Mouse (Mus musculus): ENCODE measurements at regions not wholly inside any gene's neighbourhood (a gene's known extent, or its start where the extent isn't known, plus 50 kb on each side); places are given as distances from the start of the nearest gene placed in this dataset.

DNA sequence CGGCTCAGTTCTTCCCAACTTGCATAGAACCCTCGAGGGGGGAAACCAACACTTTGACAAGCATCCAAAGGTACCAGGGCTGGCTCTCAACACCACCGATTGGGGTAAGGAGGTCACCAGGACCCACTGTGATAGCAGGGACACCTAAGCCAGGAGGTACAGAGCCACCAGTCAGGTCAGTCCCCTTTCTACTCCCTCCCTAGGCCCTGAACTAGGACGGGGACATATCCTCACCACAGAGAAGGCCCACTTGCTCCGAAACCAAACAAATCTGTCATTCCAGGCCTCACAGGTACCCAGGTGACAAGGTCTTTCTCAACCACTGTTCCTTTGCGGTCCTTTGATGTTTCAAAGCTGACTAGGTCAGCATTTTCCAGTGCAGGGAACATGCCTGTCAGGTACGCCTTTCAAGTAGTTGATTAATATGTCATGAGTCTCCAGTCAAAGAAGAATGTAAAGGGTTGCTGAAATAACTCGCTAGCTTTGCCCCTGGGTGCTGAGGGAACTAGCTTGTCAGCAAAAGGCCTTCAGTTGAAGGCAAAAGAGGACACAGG lies 95.4 kb downstream of the Zfp36l1 start:
- no peak for DNase-seq

DNA sequence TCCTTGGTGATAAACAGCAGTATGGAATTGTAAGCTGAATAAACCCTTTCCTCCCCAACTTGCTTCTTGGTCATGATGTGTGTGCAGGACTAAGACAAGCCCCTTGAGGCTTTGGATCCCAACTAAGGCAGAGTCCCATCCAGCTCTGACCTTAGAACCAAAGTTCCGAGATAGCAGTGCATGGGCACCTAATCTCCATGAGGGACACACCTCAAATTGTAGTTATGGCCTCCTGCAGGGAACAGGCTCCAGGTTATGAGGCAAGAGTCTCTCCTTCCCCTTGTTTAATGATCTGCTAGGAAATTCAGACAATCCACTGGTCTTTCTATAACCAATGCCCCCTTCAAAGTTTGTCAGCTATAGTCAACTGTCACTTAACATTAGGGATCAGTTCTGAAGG lies 96.9 kb downstream of the Zfp36l1 start:
- DNase-seq: no peak

DNA sequence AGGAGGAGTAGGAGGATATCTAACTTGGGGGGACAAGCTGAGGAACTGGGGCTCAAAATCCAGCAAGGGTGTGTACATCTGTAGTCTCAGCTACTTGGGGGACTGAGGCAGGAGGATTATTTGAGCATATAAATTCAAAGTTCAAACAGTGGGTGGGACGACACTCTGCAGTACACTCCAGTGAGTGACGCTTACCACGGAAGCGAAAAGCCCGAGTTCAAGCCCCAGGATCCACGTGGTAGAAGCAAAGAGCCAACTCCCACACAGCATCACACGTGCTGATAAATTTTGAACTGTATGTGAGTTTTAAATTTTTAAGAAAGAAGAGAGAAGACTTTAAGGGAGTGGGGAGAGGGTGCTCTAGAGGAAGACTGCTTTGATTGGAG lies 98.2 kb downstream of the Zfp36l1 start:
- no peak for DNase-seq

DNA sequence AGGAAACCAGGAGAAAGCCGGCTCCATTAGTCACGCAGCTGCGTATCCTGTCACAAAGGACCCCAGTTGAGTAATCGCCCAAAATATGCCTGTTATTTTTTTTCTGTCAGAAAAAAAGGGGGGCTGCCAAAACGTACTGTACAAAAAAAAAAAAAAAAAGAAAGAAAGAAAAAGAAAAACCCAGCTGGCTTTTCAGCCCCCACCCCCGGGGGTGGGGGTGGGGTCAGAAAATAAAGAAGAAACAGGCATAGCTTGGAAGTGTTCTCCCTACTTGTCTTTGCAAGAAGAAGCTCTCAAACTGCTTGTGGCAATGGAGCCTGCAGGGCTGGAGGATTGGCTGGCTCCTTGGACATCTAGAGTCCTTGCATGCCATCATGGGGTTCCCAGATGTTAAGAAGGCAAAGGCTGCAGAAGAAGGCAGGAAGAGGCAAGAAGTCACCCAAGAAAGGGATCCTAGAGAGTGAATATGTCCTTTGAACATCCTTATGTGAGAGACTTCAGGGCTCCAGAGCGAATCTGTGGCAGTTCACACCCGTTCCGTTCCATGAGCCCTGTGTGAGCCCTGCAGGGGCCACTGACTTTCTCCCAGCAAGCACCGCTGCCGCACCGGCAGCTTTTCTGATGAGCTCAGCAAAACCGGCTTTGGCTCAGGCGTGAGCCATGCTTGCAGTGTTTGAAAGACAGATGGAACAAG lies 98.8 kb downstream of the Zfp36l1 start:
- peak; percentile 64 for DNase-seq

DNA sequence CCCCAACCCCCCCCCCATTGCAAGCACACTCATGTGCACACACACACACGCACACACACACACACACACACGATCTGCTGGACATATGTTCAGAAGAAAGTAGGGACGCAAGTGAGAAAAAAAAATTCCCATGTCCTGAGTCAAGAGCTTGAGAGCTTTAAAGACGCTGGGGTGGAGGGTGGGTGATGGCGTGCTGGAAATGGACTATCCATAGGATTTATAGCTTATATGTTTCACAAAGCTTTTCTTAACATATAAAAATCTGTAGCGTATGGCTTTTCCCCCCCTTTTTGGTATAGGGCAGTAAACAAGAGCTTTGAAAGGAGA lies 99.3 kb downstream of the Zfp36l1 start:
- DNase-seq: no peak

DNA sequence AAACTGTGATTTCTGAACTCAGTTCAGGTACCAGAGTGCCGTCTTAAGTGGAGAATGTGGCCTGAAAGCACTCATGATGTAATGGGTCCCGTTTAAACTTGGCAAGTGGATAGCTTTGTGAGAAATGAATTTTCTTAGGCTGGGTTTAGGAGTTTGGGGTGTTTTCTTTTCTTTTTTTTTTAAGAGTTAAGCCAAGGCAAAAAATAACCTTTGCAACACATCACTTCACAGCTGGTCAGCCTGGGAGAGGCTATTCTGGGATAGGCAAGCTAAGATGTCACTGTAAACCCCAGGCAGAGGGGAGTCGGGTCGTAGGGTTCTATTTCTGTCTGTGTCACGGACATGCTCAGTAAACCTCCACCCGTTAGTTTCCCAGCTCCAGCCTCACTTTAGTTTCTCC lies 100.9 kb downstream of the Zfp36l1 start:
- no peak for DNase-seq

DNA sequence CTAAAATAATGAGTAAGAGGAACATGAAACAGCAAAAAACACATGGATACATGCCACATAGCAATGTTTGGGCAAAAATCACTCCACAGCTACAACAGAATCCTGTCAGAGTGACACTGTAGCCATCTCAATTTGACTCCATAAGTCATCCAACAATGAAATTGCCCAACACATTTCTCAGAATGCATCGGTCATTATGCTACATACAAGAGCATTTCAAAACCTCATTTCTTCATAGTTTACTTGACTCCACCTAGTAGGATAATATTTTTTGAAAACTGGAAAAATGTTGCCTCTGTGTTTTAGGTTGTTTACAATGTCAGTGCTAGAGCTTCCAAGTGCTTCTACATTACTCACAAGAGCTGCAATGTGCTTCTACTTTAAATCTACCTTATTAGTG lies 101.9 kb downstream of the Zfp36l1 start:
- DNase-seq: no peak

DNA sequence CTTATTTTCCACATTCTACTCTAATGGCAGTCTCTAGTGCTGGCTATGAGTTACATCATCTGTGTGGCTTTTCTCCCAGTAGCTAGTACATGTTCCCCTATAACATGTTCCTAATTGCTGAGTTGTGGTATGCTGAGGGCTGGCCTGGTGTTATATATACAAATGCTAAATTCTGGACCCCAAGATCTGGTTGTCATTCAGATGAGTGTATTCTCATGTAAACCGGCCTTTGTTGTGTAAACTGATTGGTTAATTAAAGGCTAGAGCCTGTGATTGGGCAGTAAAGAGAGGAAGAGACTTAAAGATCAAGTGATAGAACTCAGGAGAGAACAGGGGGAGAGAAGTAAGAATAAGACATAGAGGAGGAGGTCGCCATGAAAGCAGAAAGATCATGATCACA lies 102.6 kb downstream of the Zfp36l1 start:
- DNase-seq: no peak

DNA sequence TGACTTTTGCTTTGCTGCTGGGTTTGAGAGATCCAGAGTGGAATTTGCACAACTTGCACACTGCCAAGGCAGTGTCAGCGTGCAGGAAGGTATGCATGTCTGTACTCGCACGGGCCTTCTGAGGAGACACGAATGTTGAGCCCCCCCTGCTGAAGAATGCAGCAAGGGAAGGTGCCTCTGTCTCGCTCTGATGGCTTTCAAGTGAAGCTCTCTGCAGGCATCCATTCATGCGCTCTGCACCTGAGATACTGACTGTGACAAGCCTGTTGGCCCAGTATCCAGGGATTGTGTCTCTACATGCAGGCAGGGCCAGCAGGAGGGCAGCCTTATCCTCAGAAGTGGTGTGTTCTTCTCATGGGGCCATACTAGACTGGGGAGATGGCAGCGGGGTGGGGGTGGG lies 105.0 kb downstream of the Zfp36l1 start:
- DNase-seq: no peak

DNA sequence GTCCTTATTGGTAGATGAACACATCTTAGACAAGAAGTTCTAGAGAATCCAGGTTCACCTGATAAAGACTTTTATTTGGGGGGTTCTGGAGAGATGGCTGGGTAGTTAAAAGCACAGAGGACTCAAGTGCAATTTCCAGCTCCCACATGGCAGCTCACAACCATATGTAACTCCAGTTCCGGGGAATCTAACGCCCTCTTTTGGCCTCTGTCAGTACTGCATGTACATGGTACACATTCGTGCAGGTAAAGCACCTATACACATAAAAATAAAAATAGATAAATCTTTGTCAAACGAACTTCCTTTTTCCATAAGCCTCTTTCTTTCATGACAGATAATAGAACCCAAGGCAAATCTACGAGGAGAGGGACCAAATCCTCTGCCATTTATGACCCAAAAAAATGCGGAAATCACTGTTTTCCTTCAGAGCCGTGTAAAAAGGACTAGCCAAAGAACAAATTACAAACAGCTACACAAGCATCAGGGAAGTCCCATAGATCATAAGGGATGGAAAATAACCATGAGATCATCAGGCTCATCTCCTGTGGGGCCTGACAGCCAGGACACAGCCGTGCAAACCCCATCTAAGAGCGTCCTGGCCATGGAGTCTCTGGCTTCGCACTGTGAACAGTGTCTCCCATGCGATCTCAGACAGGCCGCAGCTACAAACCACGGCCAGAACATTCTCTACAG lies 107.4 kb downstream of the Zfp36l1 start:
- no peak for DNase-seq

DNA sequence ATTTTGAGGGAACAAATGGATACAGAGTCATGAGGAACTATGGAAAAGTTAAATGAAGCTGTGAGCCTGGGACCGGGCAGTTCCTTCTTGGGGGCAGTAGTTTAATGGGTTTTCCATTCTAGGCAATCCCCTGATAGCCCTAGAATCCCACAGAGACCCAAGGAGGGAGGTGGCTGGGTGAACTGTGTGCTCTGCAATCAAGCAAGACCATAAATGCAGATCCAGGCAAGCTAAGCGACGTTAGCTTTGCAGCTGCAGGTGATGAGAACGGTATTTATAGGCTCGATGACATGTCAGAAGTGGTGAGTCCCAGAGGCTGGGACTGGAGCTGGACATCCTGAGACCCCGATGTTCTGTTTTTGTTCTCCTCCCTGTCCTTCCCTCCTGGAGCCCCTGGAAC lies 108.2 kb downstream of the Zfp36l1 start:
- no peak for DNase-seq

DNA sequence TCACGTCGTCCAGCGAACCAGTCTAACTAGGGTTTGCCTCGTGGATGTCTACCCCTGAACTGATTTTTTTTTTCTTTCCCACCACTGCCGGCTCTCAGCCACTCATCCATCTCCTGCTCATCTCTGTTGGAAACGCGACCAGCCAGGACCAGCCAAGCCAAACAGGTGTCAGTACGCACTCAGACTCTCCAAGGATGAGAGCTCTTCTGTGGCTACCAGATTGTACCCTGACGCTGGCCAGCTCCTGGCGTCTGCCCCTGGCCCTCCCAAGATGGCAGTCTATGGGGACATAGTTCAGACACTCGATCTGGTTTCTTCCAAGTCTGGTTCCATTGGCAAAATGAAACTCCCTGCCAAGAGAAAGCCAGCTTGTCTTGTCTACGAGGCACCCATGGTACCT lies 109.3 kb downstream of the Zfp36l1 start:
- DNase-seq: no peak

DNA sequence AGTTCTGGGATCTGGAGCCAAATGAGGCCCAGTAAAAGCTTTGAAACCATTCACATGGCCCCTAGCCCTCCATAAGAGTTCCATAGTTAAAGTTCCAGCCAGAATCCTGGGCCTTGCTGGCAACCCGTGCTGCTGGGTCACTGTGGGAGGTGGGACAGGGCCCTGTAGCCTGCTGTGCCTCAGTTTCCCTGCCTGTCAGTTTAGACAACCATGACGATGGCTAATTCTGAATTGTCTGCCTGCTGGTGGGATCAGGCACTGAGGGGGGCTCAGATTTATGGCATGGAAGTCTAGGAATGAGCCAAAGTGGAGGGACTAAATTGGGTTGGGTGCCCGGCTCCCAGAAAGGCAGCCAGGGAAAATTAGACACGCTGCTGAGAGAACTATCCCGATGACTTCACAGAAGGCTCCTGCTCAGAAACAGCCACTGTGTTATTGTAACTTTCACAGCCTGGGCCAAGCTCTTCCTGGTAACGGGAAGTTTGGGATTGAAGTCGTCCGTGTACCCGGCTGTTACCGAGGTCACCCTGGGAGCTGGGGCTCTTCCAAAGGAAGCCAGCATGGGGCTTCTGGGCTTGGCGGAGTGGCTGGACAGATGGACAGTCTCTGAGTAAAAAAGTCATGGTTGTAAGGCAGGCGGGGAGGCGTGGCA lies 110.2 kb downstream of the Zfp36l1 start:
- no peak for DNase-seq

DNA sequence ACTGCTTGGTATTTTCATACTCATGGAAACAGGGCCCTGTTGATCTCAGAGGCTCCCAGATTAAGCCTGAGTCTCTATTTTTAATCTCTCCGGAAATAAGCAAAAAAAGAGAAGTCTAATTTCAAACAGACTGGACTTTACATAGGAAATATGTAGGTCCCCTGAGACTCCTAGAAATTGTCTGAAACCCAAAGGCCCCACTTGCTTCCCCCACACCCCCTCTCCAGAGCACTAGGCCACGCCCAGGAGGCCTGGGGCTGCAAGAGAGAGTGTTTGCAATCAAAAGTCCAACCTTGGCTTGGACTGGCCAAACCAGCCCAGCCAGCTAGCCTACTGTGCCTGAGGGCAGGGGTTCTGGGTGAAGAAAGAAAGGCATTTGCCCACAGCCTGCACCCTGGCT lies 111.0 kb downstream of the Zfp36l1 start:
- DNase-seq: no peak

DNA sequence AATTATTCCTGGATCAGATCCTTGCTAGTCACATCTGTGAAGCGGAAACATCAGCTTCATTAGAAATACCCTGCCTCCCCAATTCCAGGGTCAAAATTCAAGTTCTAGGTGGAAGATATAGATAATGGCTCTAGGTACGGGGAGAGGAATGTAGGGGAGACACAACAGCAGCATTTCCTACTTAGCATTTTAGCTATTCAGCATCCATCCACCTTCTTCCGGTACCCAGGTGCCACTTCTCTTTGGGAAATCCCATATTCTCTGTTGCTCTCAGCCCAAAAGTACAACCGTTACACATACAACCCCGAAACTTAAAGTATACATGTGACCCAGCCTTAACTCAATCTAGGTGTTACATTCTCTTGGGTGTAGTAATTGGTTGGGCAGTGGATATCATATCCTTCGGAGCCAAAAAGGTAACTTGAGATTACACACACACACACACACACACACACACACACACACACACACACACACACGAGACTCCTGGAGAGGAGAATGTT lies 112.9 kb downstream of the Zfp36l1 start:
- DNase-seq: no peak

DNA sequence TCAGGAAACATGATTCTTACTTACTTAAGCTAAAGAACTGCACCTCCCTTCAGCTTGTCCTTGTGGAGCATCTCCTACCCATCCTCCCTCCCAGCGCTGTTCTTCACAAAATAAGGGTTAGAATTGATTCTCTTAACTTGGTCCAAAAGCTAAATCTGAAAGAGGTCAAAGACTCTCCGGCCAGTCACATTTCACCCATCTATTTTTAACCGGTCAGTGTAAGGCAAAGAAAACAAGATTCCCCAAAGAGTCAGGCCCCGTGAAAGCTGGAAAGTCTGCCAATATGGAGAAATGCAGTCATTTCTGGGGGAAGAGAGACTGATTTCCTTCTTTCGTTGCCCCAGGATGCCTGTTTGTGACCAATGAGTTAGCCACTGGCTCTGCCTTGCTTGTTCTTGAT lies 114.0 kb downstream of the Zfp36l1 start:
- DNase-seq: no peak

DNA sequence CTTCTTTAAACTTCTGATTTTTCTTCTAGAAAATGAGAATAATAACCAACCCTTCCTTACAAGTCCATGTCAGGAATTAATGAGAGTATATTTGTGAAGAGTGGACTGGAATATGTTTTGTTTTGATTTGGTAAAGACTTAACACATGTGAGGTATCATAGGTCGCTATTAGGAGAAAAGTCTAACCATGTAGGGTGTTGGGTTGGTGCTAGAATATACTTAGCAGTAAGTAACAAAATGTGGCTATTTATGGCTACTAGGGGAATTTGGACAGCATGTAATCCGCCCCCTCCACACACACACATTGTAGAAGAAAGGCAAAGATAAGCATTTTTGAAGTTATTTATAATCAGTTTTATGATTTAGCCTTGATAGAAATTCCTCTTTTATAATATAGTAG lies 114.5 kb downstream of the Zfp36l1 start:
- DNase-seq: no peak

DNA sequence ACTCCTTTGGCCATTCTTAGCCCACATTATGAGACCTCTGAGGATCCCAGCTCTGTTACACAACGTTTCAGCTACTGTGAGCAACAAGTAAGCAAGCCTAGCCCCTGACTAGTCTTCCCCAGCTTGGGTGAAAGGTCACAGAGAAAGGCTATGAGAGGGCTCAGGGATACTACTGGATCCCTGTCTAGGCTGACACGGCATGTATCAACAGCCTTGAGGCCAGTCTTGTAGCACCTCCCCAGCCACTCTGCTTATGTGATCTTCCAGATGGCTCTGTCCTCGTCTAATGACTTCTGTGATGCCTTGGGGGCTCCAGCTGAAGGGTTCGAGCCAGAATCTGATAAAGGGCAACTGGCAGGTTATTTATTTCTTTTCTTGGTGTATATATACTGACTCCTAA lies 115.6 kb downstream of the Zfp36l1 start:
- no peak for DNase-seq

DNA sequence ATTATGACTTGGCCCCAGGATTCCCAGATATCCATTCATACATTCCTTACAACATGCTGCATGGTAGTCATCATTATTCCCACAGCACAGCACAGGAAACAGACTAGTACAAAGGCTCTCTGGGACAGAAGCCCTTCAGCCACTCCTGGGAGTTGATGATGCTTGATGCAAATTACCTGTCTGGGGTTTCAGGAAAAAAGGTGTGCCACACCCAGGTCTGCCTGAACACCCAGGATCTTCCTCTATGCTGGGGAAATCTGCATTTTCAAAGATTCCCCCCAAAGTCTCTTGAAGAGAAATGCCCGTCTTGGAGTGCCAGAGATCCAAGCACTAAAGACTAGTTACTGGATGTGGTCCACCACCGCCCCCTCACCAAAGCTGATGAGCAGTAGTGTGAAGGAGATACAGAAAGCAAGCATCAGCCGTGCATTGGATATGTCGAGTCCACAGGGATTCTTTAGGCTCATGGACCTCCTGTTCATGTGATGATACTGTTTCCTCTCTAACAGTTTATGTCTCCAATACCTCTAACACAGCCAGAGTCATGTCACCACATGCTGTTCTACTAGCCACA lies 117.2 kb downstream of the Zfp36l1 start:
- DNase-seq: peak; percentile 32

DNA sequence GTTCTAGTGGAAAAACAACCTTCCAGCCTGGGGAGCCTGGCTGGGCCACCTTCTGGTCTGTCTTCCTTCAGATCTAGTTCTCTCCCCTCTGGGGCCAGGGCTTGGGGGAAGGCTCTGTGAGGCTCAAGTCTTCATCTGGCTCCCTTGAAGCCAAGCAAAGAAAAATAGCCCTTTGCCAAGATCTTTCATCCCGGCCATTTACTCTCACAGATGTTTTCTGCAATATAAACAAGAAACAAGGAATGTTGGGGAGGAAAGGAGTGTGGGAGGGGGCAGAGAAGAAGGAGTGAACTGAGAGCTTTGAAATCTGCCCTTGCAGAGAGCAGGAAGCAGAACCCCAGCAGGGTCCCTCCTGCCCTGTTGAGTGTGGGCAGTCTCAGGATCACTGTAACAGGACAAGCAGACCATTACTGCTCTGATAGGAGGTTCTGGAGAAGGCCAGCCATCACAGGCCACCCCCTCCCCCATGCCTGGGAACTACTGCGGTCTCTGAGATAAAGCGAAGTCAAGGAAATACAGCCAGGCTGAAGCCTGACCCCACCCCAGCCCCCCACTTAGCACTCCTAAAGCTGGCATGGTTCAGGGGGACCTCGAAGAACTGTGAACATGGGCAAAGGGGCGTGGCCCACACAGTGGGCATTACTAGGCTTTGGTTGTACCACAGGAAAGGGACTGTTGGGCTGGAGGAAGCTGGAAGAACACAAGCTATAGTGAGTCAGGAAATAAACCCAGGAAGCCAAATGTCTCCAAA lies 118.8 kb downstream of the Zfp36l1 start:
- no peak for DNase-seq

DNA sequence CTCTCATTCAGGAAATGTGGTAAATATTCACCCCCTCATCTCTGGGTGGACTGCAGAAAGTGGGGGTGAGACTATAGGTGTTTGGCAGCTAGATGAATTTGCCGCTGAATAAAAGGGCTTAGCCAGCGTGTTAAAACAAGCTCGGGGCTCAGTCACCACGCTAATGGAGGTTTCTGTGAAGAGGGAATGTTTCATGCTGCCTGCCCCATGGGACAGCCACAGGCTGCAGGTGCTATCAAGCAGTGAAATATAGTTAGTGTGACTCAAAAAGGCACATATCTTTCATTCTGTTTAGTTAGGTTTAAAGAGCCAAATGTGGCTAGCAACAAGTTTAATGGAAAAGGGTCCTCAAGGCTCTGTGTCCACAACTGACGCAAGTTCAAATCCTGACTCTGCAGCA lies 121.5 kb downstream of the Zfp36l1 start:
- no peak for DNase-seq

DNA sequence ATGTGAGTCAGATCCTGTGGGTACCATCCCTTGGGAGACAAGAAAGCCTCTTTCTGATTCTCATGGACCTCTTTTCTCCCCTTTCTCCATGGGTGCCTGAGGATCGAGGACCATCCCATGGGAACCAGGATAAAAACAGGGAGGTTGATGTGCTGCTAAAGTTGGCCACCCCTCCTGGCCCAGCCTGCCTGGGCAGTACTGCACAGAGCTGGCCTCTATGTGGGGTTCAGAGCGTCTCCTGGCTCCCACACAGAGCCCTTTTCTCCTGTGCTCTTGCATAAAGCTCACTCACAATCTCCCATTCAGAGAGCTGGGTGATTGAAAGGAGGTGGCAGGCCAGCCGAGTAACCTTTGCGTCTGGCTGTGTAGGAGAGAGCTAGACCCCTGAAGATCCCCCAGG lies 122.1 kb downstream of the Zfp36l1 start:
- DNase-seq: peak; percentile 26

DNA sequence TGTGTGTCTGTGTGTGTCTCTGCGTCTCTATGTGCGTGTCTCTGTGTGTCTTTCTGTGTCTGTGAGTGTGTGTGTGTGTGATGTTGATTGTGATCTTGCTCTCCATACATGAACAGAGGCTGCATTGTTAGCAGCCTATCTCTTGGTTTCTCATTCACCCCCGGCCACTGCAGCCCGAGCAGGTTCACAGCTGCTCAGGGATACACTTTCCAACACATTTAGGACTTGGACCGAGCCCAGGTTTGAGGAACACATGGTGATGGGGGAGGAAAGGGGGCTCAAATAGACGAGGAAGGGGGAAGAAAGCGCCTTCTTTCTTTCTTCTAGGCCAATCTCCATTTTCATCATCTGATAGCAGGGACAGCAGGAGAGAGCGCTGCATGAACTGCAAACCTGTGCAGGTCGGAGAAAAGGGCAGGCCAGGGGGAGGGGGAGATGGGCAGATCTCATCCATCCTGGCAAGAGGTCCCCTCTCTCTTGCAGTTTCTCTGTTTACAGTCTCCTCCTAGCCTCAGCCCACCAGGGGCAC lies 123.2 kb downstream of the Zfp36l1 start:
- no peak for DNase-seq

All from right cerebral cortex, adult 18-20 months (tissue).